Mouse (Mus musculus) cerebellum, adult 2 months (tissue): Measurements from ENCODE around the gene Borcs6.

Source experiments
- CTCF ChIP-seq: fragments of 200-500 bp; IDR thresholded peaks from 2 replicates; pipeline ENCODE4 v1.5.1; 2011; ENCODE audit warnings: low read depth, mild to moderate bottlenecking, control low read depth, low read length, moderate library complexity, borderline replicate concordance; ENCODE audit not compliant: insufficient read depth
- POLR2A ChIP-seq: fragments of 200-500 bp; IDR thresholded peaks from 2 replicates; pipeline ENCODE4 v1.6.1; 2011; ENCODE audit warnings: low read length, control low read depth, borderline replicate concordance; ENCODE audit not compliant: insufficient read depth

DNA sequence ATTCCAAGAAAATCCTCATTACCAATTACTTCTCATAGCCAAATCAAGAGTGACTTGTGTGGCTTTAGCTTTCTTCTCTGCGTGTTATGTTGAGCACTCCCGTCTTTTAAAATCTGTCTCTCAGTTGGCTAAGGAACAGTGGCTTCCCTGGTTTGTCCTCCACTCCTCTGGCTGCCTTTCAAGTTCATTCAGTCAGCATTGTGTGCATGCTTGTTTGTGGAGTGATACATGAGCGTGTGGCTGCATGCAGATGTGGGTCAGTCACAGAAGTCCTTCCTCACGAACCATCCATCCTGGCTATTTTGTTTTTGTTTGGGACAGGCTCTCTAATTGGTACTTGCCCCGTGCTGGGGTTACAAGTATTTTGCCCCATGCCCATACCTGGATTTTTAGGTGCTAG, 17.1 kb downstream of the Borcs6 start:
- no peak for TF ChIP-seq CTCF
- no peak for TF ChIP-seq POLR2A
